Mouse (Mus musculus) erythroid progenitor cell, adult 5-6 weeks (primary cell): ENCODE measurements around the gene C2cd4a. TPM values are rescaled to one million over a fixed set of nuclear protein-coding genes. Genes with fewer than 3 reads are reported as not detected.
A peak's percentile ranks its signal among the peaks of the same experiment; 100 is the strongest.

ENCODE experiments used
- ATAC-seq: replicated peaks from 2 replicates; pipeline ENCODE4 v1.8.0; 2016; ENCODE audit warnings: moderate number of reproducible peaks, mild to moderate bottlenecking, moderate TSS enrichment, inconsistent platforms; ENCODE audit not compliant: poor library complexity, low FRiP score, severe bottlenecking
- total RNA-seq, 2 experiments: library from RNA; stranded (forward) in 1 of 2; stranded (reverse) in 1 of 2; fragments of 150-400 nt in 1 of 2; fragments of 186-747, 209-891 nt in 1 of 2; gene quantifications; 2 replicates each; pipeline versions ENCODE4 v1.2.3 to v1.2.4; 2015 to 2017; ENCODE audit warnings: low replicate concordance in 2 of 2

C2cd4a gene
- total RNA-seq (2015; ENCODE audit: low replicate concordance): not detected in 2 replicates
- not detected in 2 replicates for total RNA-seq (2017; ENCODE audit: low replicate concordance)

GRCm38 (mm10) chr9:67832046-67832605, at the start of gene C2cd4a:
TSS of gene C2cd4a (minus strand) at chr9:67832330.
- ATAC-seq: no peak

- no peak for ATAC-seq
Observed at GRCm38 (mm10) chr9:67878197-67878769, 46.2 kb upstream of the C2cd4a start.

- peak; percentile 75 for ATAC-seq
Observed at GRCm38 (mm10) chr9:67877081-67877718, 45.1 kb upstream of the C2cd4a start.

- no peak for ATAC-seq
Observed at GRCm38 (mm10) chr9:67875337-67875736, 43.2 kb upstream of the C2cd4a start.

- no peak for ATAC-seq
Observed at GRCm38 (mm10) chr9:67874522-67875222, 42.5 kb upstream of the C2cd4a start.

- ATAC-seq: peak; percentile 73
Observed at GRCm38 (mm10) chr9:67869691-67870450, 37.7 kb upstream of the C2cd4a start.

- ATAC-seq: no peak
Observed at GRCm38 (mm10) chr9:67867411-67867810, 35.3 kb upstream of the C2cd4a start.

GRCm38 (mm10) chr9:67865411-67865810, 33.3 kb upstream of the C2cd4a start:
- ATAC-seq: no peak

- no peak for ATAC-seq
Observed at GRCm38 (mm10) chr9:67864011-67864410, 31.9 kb upstream of the C2cd4a start.

- peak; percentile 60; the same call in 1 of the 2 replicates for ATAC-seq
Observed at GRCm38 (mm10) chr9:67863332-67863731, 31.2 kb upstream of the C2cd4a start.

- no peak for ATAC-seq
Observed at GRCm38 (mm10) chr9:67860273-67860672, 28.1 kb upstream of the C2cd4a start.

GRCm38 (mm10) chr9:67851150-67851549, 19.0 kb upstream of the C2cd4a start:
- no peak for ATAC-seq

GRCm38 (mm10) chr9:67849846-67850245, 17.7 kb upstream of the C2cd4a start:
- no peak for ATAC-seq

- ATAC-seq: no peak
Observed at GRCm38 (mm10) chr9:67849397-67849796, 17.3 kb upstream of the C2cd4a start.

- ATAC-seq: no peak
Observed at GRCm38 (mm10) chr9:67847606-67848005, 15.5 kb upstream of the C2cd4a start.

- ATAC-seq: no peak
Observed at GRCm38 (mm10) chr9:67846089-67846488, 14.0 kb upstream of the C2cd4a start.

- ATAC-seq: no peak
Observed at GRCm38 (mm10) chr9:67845648-67846047, 13.5 kb upstream of the C2cd4a start.

- no peak for ATAC-seq
Observed at GRCm38 (mm10) chr9:67845012-67845411, 12.9 kb upstream of the C2cd4a start.

- no peak for ATAC-seq
Observed at GRCm38 (mm10) chr9:67842797-67843196, 10.7 kb upstream of the C2cd4a start.
